Mouse (Mus musculus) limb, embryonic 15.5 days (tissue): ENCODE results near the gene Shank2. TPM values are rescaled to one million over a fixed set of nuclear protein-coding genes. Genes with fewer than 3 reads are reported as not detected.

Experiments
- ATAC-seq: fragments of 200-750 bp; cut with Nextera tagmentation; 2 replicates; pipeline ENCODE4 v1.8.0; 2017; ENCODE audit warnings: low read depth, moderate TSS enrichment; ENCODE audit not compliant: insufficient number of reproducible peaks, low FRiP score, low TSS enrichment
- H3K27ac ChIP-seq: fragments of 300-500 bp; sonication (generic); 2 replicates; pipeline ENCODE4 v1.5.1; 2015; ENCODE audit warnings: moderate library complexity, mild to moderate bottlenecking, inconsistent platforms
- H3K27me3 ChIP-seq: fragments of 300-500 bp; sonication (generic); 2 replicates; pipeline ENCODE4 v1.6.1; 2015; ENCODE audit warnings: inconsistent platforms
- H3K36me3 ChIP-seq: fragments of 300-500 bp; sonication (generic); 2 replicates; pipeline ENCODE4 v1.6.1; 2015; ENCODE audit warnings: inconsistent platforms
- H3K4me1 ChIP-seq: fragments of 300-500 bp; sonication (generic); 2 replicates; pipeline ENCODE4 v1.6.1; 2015; ENCODE audit warnings: inconsistent platforms
- H3K4me2 ChIP-seq: fragments of 300-500 bp; sonication (generic); 2 replicates; pipeline ENCODE4 v1.6.1; 2015; ENCODE audit warnings: mild to moderate bottlenecking, inconsistent platforms
- H3K4me3 ChIP-seq: fragments of 300-500 bp; sonication (generic); 2 replicates; pipeline ENCODE4 v1.5.1; 2015; ENCODE audit warnings: mild to moderate bottlenecking, inconsistent platforms
- H3K9ac ChIP-seq: fragments of 300-500 bp; sonication (generic); 2 replicates; pipeline ENCODE4 v1.6.1; 2015; ENCODE audit warnings: inconsistent platforms
- H3K9me3 ChIP-seq: fragments of 300-500 bp; sonication (generic); 2 replicates; pipeline ENCODE4 v1.6.1; 2016; ENCODE audit warnings: inconsistent platforms
- WGBS: fragments of 180-500 bp; shearing (Covaris S2); methylation state at CpG from one replicate; pipeline ENCODE4 v1.1.7; 2015; 5-methylcytosine and 5-hydroxymethylcytosine counted together
- polyA plus RNA-seq: library from polyadenylated mRNA; unstranded; fragments of >200 nt; fragmentation: Nextera tagmentation; extraction: Ambion mirVana; gene quantifications from 2 replicates; pipeline ENCODE4 v1.2.1, GENCODE M21; 2015

Shank2 gene
- polyA plus RNA-seq, 1 experiment from 2014 or later = 0.17 TPM

DNA sequence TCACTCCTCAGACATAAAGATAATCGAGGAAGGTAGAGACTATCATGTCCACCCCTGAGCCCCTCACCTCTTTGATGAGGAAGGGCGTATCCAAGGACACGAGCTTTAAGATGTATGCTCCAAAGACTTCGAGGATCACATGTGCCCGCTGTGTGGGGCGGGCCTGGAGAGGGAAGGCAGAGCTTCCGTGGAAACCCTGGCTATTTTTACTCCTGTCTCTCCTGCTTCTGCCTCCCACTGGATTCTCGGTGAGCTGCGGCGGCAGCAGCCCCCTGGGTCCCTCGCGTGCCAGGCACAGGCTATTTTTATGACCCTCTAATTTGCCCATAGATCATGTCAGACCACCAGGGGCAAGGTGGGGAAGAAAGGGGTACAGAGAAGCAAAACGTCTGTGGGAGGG, 235.1 kb downstream of the Shank2 start:
- Histone ChIP-seq H3K4me2 (no peak overlapping the region), H3K27ac (no peak overlapping the region), H3K36me3 (no peaks in the 10 kb centered on the region), H3K27me3 (0 out of 2 replicates have a peak, but pooled peaks cover 7% of the 10 kb centered on the region), H3K4me1 (0 out of 2 replicates have a peak, but pooled peaks cover 3% of the 10 kb centered on the region), H3K9me3 (no peaks in the 10 kb centered on the region), H3K9ac (no peak overlapping the region), H3K4me3 (no peak overlapping the region)
- ATAC-seq = no peak
- WGBS = 51% methylated on average over 13 of the region's 13 CpGs

DNA sequence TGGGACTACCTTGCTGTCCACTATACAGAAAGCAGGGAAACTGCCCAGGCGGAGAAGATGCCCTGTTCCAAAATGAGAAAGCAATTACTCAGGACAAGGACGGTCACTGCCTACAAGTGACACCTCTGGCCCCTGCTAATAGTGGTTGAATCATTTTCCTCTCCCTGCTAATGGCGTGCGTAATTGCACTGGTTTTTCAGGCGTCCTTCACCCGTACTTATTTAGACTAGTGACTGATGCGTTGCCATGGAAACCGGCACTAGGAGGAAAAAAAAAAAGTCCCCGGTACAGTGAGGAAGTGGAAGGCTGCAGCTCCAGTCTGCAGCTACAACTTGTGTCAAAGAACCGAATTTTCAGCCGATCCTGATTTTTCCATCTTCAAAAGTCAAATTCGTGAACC, 236.7 kb downstream of the Shank2 start:
- H3K27me3 ChIP-seq = 0 out of 2 replicates have a peak, but pooled peaks cover 7% of the 10 kb centered on the region
- 27% methylated on average over 12 of the region's 12 CpGs for WGBS
- H3K4me2 ChIP-seq = no peak overlapping the region
- H3K4me3 ChIP-seq = no peak overlapping the region
- no peaks in the 10 kb centered on the region for H3K36me3 ChIP-seq
- no peak overlapping the region for H3K27ac ChIP-seq
- no peak overlapping the region for H3K9ac ChIP-seq
- H3K9me3 ChIP-seq = no peaks in the 10 kb centered on the region
- H3K4me1 ChIP-seq = 0 out of 2 replicates have a peak, but pooled peaks cover 3% of the 10 kb centered on the region
- no peak for ATAC-seq

DNA sequence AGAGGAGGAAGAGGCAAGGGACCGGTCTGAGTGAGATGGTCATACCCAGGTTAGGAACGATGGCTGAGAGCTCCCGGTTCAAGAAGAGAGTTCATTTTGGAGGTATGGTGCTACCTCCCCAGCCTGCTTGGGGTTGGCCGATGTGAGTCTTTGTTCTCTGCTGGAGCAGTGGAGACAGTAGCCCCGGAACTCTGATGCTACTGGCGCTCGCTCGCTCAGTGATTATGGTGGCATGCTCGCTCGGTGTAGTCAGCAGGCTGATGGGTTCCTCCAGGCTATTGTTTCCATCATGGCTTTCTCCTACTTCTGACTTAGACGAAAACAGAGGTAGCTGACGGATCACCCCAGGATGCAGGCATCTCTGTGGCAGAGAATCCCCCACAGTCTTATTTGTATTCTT, 237.3 kb downstream of the Shank2 start:
- 0 out of 2 replicates have a peak, but pooled peaks cover 3% of the 10 kb centered on the region for H3K4me1 ChIP-seq
- 53% methylated on average over 12 of the region's 12 CpGs for WGBS
- no peak for ATAC-seq
- no peaks in the 10 kb centered on the region for H3K36me3 ChIP-seq
- H3K4me2 ChIP-seq = no peak overlapping the region
- H3K27ac ChIP-seq = no peak overlapping the region
- 0 out of 2 replicates have a peak, but pooled peaks cover 7% of the 10 kb centered on the region for H3K27me3 ChIP-seq
- no peak overlapping the region for H3K4me3 ChIP-seq
- no peak overlapping the region for H3K9ac ChIP-seq
- no peaks in the 10 kb centered on the region for H3K9me3 ChIP-seq

DNA sequence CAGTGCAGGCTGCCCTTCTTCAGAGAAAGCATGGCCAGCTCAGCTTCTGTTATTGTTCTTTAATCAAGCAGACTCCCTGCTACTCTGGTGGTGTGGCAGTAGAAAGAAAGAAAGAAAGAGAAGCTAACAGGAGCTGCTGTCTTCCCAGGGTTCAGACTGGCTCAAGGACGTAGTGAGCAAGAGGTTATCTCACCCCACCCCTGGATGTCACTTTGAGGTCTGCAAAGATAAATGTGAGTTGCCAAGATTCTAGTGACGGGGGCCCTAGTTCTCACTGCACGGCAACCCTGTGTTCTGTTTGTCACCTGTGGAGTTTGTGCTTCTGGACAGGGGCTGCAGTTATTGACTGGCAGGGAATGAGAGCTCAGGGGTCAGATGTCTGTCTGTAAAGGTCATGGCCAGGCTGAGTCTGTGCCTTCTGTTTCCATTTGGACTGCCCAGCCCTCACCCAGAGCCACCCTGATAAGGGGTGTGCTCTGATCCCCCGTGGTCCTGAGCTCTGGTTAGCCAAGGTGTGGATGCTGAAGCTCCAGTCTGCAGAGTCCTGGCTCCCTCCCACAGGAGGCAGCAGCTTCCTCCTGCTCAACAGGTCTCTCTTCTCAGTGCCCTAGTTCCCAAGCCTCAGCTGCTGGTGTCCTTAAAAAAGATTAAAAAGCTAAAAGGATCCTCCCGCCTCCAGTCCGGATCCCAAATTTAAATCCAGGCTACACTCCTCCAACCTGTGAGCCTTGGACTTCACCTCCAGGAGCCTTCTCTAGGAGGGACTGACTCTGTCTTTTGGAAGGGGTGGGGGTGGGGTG, 238.0 kb downstream of the Shank2 start:
- H3K4me2 ChIP-seq = no peak overlapping the region
- no peak for ATAC-seq
- no peaks in the 10 kb centered on the region for H3K9me3 ChIP-seq
- no peaks in the 10 kb centered on the region for H3K36me3 ChIP-seq
- H3K4me1 ChIP-seq = 0 out of 2 replicates have a peak, but pooled peaks cover 3% of the 10 kb centered on the region
- H3K4me3 ChIP-seq = no peak overlapping the region
- no peak overlapping the region for H3K9ac ChIP-seq
- WGBS = 42% methylated on average over 6 of the region's 6 CpGs
- H3K27me3 ChIP-seq = 0 out of 2 replicates have a peak, but pooled peaks cover 7% of the 10 kb centered on the region
- no peak overlapping the region for H3K27ac ChIP-seq

DNA sequence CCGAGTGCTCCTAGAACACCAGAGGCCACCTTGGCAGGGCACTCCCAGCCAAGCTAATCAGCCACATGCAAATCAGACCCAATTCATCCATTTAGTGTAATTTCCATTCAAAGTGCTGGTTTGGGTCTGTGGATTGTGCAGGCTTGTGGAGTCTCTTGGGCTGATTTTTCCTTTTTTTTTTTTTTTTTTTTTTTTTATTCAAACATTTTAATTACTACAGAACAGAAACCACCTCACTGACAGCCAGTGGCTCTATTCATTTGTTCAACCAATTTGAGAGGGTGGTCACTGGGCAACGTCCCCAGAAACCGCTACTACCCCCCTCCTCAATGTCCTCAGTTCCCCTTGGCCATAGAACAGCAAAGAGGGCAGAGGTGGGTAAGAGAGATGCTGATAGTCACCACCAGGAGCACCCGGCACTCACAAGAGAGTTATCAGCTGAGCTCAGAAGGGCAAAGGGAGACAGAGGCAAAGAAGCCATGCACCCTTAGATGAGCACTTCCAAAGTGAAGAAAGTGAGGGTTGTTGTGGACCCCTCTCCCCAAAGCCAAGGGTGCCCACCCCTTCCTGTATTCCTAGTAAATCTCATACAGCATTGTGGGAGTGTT, 239.1 kb downstream of the Shank2 start:
- Histone ChIP-seq H3K36me3 (no peaks in the 10 kb centered on the region), H3K27ac (no peak overlapping the region), H3K9me3 (no peaks in the 10 kb centered on the region), H3K27me3 (0 out of 2 replicates have a peak, but pooled peaks cover 7% of the 10 kb centered on the region), H3K4me3 (no peak overlapping the region), H3K9ac (no peak overlapping the region), H3K4me1 (0 out of 2 replicates have a peak, but pooled peaks cover 3% of the 10 kb centered on the region), H3K4me2 (no peak overlapping the region)
- WGBS = 65% methylated on average over 4 of the region's 4 CpGs
- no peak for ATAC-seq

DNA sequence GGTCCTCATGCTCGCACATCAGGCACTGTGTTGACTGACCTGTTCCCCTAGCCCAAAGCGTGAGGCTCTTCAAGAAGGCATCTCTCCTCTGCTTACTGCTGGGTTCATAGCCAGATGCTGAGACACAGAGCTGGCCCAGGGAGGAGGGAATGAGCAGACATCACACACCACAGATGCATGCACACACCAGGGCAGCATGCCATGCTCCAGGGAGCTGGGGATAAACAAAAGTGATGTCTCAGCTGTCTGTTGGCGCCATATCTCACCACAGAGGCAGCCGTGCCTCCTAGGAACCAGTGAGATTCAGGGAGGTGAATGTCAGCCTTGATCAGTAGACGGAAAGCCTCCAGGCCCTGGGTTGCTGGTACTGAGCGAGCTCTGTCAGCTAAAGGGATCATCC, 242.5 kb downstream of the Shank2 start:
- H3K4me1 ChIP-seq = 0 out of 2 replicates have a peak, but pooled peaks cover 3% of the 10 kb centered on the region
- H3K4me3 ChIP-seq = no peak overlapping the region
- no peaks in the 10 kb centered on the region for H3K9me3 ChIP-seq
- no peak overlapping the region for H3K27ac ChIP-seq
- H3K9ac ChIP-seq = no peak overlapping the region
- 80% methylated on average over 6 of the region's 6 CpGs for WGBS
- no peak overlapping the region for H3K4me2 ChIP-seq
- ATAC-seq = no peak
- 0 out of 2 replicates have a peak, but pooled peaks cover 3% of the 10 kb centered on the region for H3K27me3 ChIP-seq
- H3K36me3 ChIP-seq = no peaks in the 10 kb centered on the region

DNA sequence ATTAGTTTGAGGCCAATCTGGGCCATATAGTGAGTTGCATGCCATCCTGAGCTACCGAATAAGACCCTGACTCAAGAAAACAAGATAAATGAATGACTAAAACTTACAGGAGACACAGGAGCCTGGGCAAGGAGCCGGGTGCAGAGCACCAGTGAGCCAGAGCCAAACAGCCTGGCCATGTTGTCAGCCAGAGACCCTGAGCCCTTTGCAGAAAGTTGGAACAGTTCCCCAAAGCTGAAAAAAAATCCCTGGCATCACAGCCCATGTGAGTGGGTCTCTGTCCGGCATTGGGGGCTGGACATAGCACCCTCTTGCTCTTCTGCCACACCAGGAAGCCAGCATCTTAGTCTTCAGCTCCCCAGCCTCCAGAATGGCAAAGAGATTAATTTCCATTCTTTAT, 244.5 kb downstream of the Shank2 start:
- Histone ChIP-seq H3K27me3 (no peaks in the 10 kb centered on the region), H3K36me3 (no peaks in the 10 kb centered on the region), H3K4me1 (no peaks in the 10 kb centered on the region), H3K9me3 (no peaks in the 10 kb centered on the region), H3K27ac (no peak overlapping the region), H3K9ac (no peak overlapping the region), H3K4me3 (no peak overlapping the region), H3K4me2 (no peak overlapping the region)
- WGBS = 76% methylated on average over 3 of the region's 3 CpGs
- ATAC-seq = no peak

DNA sequence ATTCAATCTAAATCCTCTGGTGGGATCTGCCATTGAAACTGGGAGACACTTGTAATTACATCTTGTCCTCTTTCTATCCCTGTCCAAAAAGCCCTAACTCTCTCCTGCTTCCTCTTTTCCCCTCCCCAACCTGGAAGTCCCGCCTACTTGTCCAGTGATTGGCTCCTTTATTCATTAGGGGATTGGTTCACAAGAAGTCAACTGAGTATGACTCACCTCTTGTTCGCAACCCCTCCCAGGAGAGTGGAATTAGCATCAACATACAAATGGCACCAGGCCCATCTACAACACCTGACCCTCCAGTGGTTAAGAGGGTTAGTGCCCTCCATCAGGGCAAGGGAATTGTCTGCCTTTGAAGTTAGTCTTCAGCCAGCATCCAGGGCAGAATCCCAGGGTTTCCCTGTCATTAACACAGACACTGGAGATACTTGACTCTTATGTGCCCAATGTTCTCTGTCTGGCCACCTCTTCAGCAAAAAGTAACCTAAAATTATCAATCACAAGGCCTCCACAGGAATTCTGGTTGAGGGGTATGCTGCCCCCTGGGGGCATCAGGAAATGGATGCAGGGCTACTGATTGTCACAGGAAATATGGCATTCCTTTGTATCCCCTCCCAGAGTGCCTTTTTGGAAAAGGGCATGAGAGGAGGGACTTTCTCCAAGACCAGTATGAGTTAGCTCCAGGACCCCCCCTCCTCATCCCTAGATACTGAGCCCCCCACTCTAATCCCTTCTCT, 247.1 kb downstream of the Shank2 start:
- Histone ChIP-seq H3K9ac (no peak overlapping the region), H3K4me3 (no peak overlapping the region), H3K27ac (no peak overlapping the region), H3K27me3 (no peaks in the 10 kb centered on the region), H3K36me3 (no peaks in the 10 kb centered on the region), H3K4me1 (no peaks in the 10 kb centered on the region), H3K4me2 (no peak overlapping the region), H3K9me3 (no peaks in the 10 kb centered on the region)
- WGBS = 39% methylated on average over 2 of the region's 2 CpGs
- ATAC-seq = no peak

DNA sequence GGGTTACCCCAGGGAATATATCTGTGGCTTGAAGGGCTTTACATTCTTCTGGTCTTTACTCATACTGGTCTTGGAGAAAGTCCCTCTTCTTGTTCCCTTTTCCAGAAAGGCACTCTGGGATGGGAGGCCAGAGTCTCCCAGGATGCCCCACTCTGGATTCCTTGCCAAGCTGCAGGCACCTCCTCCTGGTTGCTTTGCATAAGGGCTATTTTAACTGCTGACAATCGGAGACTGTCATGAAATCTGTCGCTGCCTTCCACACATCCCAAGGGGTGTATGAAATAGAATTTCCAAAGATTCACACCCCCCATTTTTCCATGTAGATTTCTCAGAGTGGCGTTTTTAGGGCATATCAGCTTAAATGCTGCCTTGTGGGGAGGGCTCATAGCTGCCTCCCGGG, 249.1 kb downstream of the Shank2 start:
- Histone ChIP-seq H3K4me2 (no peak overlapping the region), H3K9ac (no peak overlapping the region), H3K9me3 (no peaks in the 10 kb centered on the region), H3K27me3 (no peaks in the 10 kb centered on the region), H3K4me3 (no peak overlapping the region), H3K36me3 (no peaks in the 10 kb centered on the region), H3K27ac (no peak overlapping the region), H3K4me1 (no peaks in the 10 kb centered on the region)
- ATAC-seq = no peak
- WGBS = 74% methylated on average over 4 of the region's 4 CpGs

DNA sequence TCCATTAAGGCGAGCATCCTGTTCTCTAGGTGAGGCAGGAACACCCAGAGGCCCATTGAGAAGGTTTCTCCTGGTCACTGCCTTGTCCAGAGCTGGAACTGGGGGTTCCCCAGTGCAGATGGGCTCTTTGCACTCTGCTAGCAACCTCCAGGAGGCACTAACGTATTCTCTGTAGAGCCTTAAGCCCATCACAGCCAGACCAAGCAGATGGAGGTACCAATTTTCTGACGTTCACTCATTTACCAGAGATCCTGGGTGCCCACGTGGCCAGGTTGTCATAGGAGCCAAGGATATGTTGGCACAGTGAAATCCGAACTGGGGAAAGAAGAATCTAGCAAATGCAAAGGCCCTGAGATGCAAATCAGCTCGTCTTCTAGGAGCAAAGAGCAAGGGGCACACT, 249.5 kb downstream of the Shank2 start:
- WGBS = 60% methylated on average over 6 of the region's 6 CpGs
- Histone ChIP-seq H3K27ac (no peak overlapping the region), H3K36me3 (no peaks in the 10 kb centered on the region), H3K4me3 (no peak overlapping the region), H3K4me1 (no peaks in the 10 kb centered on the region), H3K9me3 (no peaks in the 10 kb centered on the region), H3K9ac (no peak overlapping the region), H3K4me2 (no peak overlapping the region), H3K27me3 (no peaks in the 10 kb centered on the region)
- no peak for ATAC-seq

DNA sequence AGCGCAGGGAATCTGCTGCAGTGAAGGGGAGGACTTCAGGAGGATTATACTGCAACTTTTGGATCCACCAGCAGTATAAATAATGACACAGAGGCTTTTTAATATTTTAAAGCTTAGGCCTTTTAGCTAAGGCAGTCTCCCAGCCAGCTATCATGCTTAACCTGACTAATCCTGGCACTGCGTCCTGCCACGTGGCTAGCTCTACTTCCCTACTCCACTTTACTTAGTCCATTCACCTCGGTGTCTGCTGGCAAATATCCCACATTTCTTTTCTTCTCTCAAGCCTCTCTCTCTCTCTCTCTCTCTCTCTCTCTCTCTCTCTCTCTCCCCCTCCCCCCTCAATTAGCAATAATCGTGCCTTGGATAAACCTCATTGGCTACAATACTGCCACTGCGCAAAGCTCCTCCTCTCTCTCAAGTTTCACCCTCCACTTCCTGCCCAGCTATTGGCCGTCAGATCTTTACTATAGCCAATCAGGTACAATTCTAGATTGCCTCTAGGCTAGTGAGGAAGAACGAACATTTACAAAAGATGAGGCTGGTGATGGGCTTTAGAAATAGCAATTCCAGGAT, 253.0 kb downstream of the Shank2 start:
- Histone ChIP-seq H3K4me2 (no peak overlapping the region), H3K4me3 (no peak overlapping the region), H3K27me3 (no peaks in the 10 kb centered on the region), H3K9ac (no peak overlapping the region), H3K36me3 (no peaks in the 10 kb centered on the region), H3K9me3 (no peaks in the 10 kb centered on the region), H3K27ac (no peak overlapping the region), H3K4me1 (no peaks in the 10 kb centered on the region)
- WGBS = 32% methylated on average over 8 of the region's 8 CpGs
- ATAC-seq = no peak
